Mouse (Mus musculus) testis, adult 2 months (tissue): ENCODE results near the gene Wnk2. TPM values are rescaled to one million over a fixed set of nuclear protein-coding genes. Genes with fewer than 3 reads are reported as not detected.
A peak's percentile ranks its signal among the peaks of the same experiment; 100 is the strongest.

ENCODE experiments used
- H3K27ac ChIP-seq: fragments of 200-500 bp; 2 replicates; pipeline ENCODE4 v1.5.1; 2012; ENCODE audit warnings: low read depth, low read length; ENCODE audit not compliant: control insufficient read depth, insufficient read depth
- H3K27me3 ChIP-seq: fragments of 200-500 bp; 2 replicates; pipeline ENCODE4 v1.6.1; 2012; ENCODE audit warnings: mild to moderate bottlenecking, low read length, moderate library complexity; ENCODE audit not compliant: control insufficient read depth, insufficient read depth
- H3K36me3 ChIP-seq: fragments of 200-500 bp; 2 replicates; pipeline ENCODE4 v1.6.1; 2012; ENCODE audit warnings: mild to moderate bottlenecking, low read length; ENCODE audit not compliant: control insufficient read depth, insufficient read depth
- H3K4me1 ChIP-seq: fragments of 200-500 bp; 2 replicates; pipeline ENCODE4 v1.6.1; 2012; ENCODE audit warnings: low read length; ENCODE audit not compliant: control insufficient read depth, insufficient read depth
- H3K4me3 ChIP-seq: fragments of 200-500 bp; 2 replicates; pipeline ENCODE4 v1.5.1; 2012; ENCODE audit warnings: low read depth, mild to moderate bottlenecking, low read length, moderate library complexity, mixed read lengths; ENCODE audit not compliant: control insufficient read depth
- CTCF ChIP-seq: fragments of 200-500 bp; IDR thresholded peaks from 2 replicates; pipeline ENCODE4 v1.5.1; 2012; ENCODE audit warnings: low read depth, mild to moderate bottlenecking, inconsistent platforms, low read length, moderate library complexity; ENCODE audit not compliant: control insufficient read depth, insufficient read depth, insufficient replicate concordance
- POLR2A ChIP-seq: fragments of 200-500 bp; IDR thresholded peaks from 2 replicates; pipeline ENCODE4 v1.6.1; 2012; ENCODE audit warnings: low read depth, mild to moderate bottlenecking, inconsistent platforms, low read length, moderate library complexity; ENCODE audit not compliant: control insufficient read depth
- polyA plus RNA-seq: library from polyadenylated mRNA; depleted of rRNA; stranded (reverse); fragments of >200 nt; gene quantifications from 2 replicates; pipeline ENCODE4 v1.2.3, GENCODE M21; 2012

Wnk2 gene
- polyA plus RNA-seq, 1 experiment = 1.0 TPM

DNA sequence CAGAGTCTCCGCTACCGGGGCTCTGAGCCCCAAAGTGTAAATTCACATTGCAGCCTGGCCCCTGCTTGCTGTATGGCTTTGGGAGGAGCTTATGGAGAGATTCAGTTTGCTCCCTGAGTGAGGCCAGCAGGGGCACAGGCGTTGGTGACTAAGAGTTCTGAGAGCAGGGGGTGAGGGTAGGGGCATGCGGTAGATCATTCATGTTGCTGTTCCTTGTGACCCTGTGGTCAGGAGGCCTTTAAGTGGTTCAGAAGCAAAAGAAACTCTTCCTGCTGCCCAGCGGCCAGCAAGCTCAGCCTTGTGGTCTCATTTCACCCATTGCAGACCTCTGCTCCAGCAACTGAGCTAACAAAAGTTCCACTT lies 43.8 kb upstream of the Wnk2 start:
- H3K4me1 ChIP-seq = peaks cover 12% of the 10 kb centered on the region

DNA sequence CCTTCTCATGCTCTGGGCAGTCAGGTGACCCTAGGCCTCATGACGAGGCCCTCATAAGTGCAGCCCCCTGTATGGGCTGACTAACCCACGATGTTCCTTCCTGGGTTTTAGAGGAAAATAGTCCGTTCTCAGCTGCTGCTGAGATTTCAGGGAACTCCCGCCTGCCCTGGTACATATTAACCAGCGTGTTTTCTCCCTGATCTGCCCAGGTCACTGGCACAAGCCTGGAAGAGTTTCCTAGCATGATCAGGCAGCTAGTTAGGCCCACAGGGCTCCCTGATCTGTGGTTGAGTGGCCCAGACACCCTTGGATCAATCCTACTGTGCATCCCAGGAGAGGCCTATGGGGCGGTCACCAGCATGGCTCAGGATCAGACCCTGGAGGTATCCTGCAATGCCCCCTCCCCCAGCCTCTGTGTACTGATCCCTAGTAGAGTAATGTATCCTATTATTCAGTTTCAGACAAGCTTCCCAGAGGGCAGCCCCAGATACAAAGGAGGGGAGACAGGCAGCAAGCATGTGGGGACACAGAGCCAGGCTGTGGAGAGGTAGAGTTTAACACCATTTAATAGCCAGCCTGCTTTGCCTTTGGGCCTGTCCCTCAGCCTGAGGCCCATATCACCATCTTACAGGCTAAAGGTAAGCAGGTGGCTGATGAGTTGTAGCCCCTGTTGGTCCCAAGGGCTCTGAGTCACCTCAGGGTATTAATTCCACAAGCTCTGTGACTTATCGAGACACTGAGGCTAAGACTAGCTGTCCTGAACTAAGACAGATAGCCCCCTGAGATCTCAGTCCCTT lies 43.3 kb upstream of the Wnk2 start:
- Histone ChIP-seq H3K4me1 (peaks cover 12% of the 10 kb centered on the region), H3K27ac (no peak overlapping the region), H3K36me3 (no peaks in the 10 kb centered on the region), H3K4me3 (no peak overlapping the region), H3K27me3 (no peaks in the 10 kb centered on the region)
- TF ChIP-seq CTCF (no peak), POLR2A (no peak)

More for the DNA sequence above, 43.8 kb upstream of the Wnk2 start:
- Histone ChIP-seq H3K36me3 (no peaks in the 10 kb centered on the region), H3K4me3 (no peak overlapping the region), H3K27me3 (no peaks in the 10 kb centered on the region), H3K27ac (no peak overlapping the region)
- TF ChIP-seq CTCF (no peak), POLR2A (no peak)

DNA sequence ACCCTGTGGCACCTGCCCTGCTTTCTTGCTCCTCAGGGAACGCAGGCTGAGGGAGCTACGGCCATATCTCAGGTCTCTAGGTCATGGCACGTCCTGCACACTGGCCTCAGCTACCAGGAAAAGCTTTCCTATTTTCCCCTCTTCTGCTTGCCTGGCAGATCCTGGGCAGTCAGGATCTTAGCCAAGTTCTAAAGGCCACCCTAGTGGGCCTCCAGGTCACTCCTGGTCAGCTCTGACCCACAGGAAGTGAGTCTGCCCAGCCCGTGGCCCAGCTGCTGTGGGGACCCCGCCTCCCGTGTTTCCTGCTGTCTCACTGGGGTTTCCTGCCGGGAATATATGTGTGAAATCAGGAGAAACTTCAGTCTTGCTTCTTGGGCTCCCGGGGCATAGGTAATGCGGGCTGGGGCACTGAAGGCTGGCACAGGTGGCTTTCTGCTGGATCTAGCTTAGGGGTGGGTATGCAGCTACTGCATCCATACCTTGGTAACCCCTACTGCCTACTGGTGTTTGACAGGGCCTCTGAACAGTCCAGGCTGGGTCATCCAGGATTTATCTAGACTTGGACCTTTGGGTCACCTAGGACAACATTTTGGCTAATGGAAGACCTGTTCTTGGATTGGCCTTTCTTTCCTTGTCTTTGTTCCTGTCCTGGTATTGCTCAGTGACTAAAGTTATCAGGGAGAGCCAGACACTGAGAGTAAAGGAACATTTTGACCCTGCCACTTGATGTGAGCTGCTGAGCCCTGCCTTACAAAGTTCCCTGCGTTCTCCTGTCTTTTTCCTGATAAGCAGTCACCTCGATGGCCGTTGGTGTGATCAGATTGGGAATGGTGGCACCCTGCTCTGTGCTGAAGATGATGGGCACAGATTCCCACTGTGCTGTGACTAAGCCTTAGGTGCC lies 42.4 kb upstream of the Wnk2 start:
- H3K4me1 ChIP-seq = peaks cover 12% of the 10 kb centered on the region
- TF ChIP-seq POLR2A (no peak), CTCF (no peak)
- H3K27ac ChIP-seq = no peak overlapping the region

DNA sequence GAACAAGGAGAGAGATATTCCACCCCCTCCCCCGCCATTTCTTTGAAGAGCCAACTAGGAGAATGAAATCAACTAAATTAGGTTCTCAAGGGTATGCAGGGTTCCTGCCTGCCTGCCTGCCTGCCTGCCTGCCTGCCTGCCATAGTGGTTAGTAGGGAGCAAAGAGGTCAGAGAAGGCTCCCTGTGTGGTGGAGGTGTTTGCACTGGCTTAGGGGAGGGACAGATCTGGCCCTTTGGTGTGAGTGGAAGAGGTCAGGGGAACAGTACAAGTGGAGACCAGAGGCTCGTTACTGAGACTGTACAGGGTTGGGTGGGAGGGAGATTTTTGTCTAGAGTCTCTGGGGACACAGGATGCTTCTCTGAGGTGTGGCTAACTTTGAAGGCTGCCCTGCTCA lies 41.1 kb upstream of the Wnk2 start:
- no peaks in the 10 kb centered on the region for H3K27me3 ChIP-seq
- TF ChIP-seq CTCF = no peak
- TF ChIP-seq POLR2A = no peak
- no peak overlapping the region for H3K27ac ChIP-seq
- no peaks in the 10 kb centered on the region for H3K36me3 ChIP-seq
- no peak overlapping the region for H3K4me3 ChIP-seq
- H3K4me1 ChIP-seq = peaks cover 12% of the 10 kb centered on the region

More for the DNA sequence above, 42.4 kb upstream of the Wnk2 start:
- no peaks in the 10 kb centered on the region for H3K36me3 ChIP-seq
- H3K4me3 ChIP-seq = no peak overlapping the region
- H3K27me3 ChIP-seq = no peaks in the 10 kb centered on the region

DNA sequence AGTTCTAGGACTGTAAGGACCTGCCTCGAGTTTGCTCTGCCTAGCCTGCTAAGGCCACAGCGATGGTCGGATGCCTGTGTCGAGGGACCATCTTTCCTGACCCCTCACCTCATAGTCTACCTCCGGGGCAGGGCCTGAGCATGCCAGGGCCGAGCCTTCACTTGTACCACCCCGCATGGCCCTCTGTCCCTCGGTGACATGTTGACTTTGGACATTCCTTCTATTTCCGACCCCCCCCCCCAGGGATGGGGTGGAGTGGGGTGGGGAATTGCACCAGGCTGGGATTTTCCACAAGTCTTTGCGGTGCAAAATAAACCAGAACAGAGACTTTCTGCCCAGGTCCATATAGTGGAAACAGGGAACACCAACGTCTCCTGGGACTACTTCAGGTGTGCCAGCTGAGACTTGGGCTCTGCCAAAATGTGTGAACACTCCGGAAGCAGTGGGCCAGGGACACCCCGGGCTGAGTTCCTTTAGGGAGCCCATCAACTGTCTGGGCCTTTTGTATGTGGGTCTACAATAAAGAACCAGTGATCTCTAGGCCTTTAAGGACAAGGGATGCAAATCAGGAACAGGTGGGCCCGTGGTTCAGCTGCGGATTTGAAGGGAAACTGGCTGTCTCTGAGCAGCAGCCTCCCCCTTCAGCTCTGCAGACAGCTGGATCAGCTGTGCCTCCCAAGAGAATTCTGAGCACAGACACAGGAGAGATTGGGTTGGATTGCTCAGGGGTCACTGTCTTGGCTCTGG lies 40.6 kb upstream of the Wnk2 start:
- H3K4me3 ChIP-seq = peak overlapping the region; percentile 71
- H3K36me3 ChIP-seq = no peaks in the 10 kb centered on the region
- H3K27ac ChIP-seq = no peak overlapping the region
- TF ChIP-seq POLR2A = no peak
- TF ChIP-seq CTCF = no peak
- H3K27me3 ChIP-seq = no peaks in the 10 kb centered on the region
- H3K4me1 ChIP-seq = peaks cover 12% of the 10 kb centered on the region

DNA sequence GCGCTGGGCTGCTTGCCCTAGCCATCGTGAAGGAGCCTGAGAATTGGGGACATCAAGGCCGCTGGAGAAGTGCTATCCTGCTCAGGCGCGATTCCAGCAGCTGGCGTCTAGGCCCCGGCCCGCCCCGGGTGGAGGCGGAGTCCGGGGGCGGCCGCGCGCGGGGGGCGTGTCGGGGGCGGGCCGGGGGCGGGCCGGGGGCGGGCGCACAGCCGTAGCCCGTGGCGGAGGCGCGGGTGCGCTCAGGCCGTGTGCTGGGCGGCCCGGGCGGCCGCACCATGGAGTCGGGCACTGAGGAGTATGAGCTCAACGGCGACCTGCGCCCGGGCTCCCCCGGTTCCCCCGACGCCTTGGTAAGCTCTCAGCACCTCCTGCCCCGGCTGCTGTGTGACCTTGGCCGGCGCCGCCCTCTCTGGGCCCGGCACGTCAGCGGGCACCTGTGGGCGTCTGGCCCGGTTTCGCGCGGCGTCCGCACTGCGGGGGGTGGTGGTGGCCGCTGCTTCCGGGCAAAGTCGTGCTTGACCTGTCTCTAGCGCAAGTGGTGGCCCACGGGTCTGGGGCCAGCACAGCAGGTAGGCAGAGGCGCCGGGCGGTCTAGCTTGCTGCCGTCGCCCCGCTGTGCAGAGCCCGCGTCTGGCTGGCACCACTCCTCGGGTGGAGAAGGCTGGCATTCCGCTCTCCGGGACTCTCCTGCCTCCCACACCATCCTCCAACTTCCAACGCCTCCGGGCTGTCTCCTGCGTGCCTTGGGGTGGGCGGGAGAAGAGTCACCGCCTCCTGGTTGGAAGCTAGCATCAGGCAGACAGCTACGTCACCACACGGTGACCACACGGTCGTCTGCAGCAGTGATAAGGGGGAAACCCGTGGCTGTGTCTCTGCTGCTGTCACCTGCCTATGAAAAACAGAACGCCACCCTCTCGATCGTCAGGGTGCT lies 39.7 kb upstream of the Wnk2 start, which contains the start of gene Ninj1:
Gene Ninj1 (plus strand): TSS at position 198 of the 931 bp plus-strand sequence.
- Histone ChIP-seq H3K27ac (peak within 1 kb of the TSS; percentile 67), H3K36me3 (no peaks in the 10 kb centered on the region), H3K4me1 (peaks cover 12% of the 10 kb centered on the region), H3K4me3 (peak within 1 kb of the TSS; percentile 71), H3K27me3 (no peaks in the 10 kb centered on the region)
- TF ChIP-seq CTCF = no peak
- TF ChIP-seq POLR2A = peak; percentile 80
